Mouse (Mus musculus): ENCODE data around the gene Misp. TPM values are rescaled to one million over a fixed set of nuclear protein-coding genes. Genes with fewer than 3 reads are reported as not detected.
A peak's percentile ranks its signal among the peaks of the same experiment; 100 is the strongest.

Misp gene
- polyA plus RNA-seq, 1 experiment = 4.0 TPM

DNA sequence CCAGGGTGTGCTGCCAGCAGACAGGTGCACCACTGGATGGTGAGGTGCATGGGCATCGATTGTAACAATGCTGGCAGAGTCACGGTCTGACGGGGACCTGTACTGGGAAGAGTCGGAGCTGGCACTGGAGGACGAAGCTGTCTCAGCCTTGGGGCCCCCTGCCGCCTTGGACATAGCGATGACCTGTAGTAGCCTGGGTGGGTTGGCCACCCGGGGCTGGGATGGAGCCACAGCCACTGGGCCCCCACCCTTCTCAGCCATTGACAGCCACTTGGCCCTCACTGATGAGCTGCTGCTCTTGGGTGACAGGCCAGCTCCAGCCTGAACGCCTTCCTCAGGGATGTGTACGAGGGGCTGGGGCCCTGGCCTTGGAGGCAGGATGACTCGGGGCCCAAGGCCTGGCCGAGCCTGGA, 44.4 kb downstream of the Misp start:
- TF ChIP-seq EP300 (IDR thresholded peaks at IDR 0.05; ENCODE audit: insufficient read depth, low read depth, low read length) = no peak
- no peak for TF ChIP-seq POLR2A (IDR thresholded peaks at IDR 0.05; ENCODE audit: insufficient read depth, low read length)
- TF ChIP-seq CTCF (IDR thresholded peaks at IDR 0.05; ENCODE audit: low read depth, low read length) = no peak
- Histone ChIP-seq H3K9ac (ENCODE audit: low read depth, poor library complexity, severe bottlenecking) (no peak overlapping the region), H3K4me1 (ENCODE audit: control insufficient read depth, insufficient read depth, low read length) (no peaks in the 10 kb centered on the region), H3K27ac (ENCODE audit: insufficient read depth, low read length) (no peak overlapping the region), H3K36me3 (ENCODE audit: control insufficient read depth, insufficient read depth, low read length, poor library complexity, severe bottlenecking) (peaks cover 28% of the 10 kb centered on the region), H3K9me3 (replicated peaks; ENCODE audit: control insufficient read depth, insufficient read depth, low read length, poor library complexity, severe bottlenecking) (no peaks in the 10 kb centered on the region), H3K4me3 (ENCODE audit: low read depth, low read length) (no peak overlapping the region), H3K27me3 (ENCODE audit: control insufficient read depth, insufficient read depth, low read length, poor library complexity, severe bottlenecking) (no peaks in the 10 kb centered on the region)

DNA sequence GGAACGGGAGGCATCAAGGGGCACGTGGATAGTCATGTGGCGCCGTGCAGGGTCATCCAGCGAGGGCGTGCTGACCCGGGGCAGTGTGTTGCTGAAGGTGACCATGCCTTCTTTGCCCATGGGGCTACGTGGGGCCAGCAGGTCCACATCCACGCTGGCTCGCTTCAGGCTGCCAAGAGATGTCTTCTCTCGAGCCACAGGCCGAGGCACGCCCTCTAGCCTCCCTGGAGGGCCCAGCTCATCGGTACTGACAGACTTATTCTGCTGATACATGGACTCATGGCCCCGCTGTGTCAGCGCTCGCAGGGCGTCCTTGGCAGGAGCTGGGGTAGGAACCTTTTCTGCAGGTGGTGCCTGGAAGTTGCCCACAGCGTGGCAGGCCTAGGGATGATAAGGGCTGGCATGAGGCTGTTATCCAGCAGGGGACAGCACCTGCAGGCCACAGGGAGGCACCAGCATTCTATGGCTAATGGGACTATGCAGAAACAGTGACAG, 45.1 kb downstream of the Misp start:
- H3K9ac ChIP-seq (ENCODE audit: low read depth, poor library complexity, severe bottlenecking) = no peak overlapping the region
- TF ChIP-seq EP300 (IDR thresholded peaks at IDR 0.05; ENCODE audit: insufficient read depth, low read depth, low read length) (no peak), CTCF (IDR thresholded peaks at IDR 0.05; ENCODE audit: low read depth, low read length) (peak; percentile 30), POLR2A (IDR thresholded peaks at IDR 0.05; ENCODE audit: insufficient read depth, low read length) (no peak)
- no peaks in the 10 kb centered on the region for H3K27me3 ChIP-seq (ENCODE audit: control insufficient read depth, insufficient read depth, low read length, poor library complexity, severe bottlenecking)
- no peak overlapping the region for H3K27ac ChIP-seq (ENCODE audit: insufficient read depth, low read length)
- H3K4me3 ChIP-seq (ENCODE audit: low read depth, low read length) = no peak overlapping the region
- H3K9me3 ChIP-seq (replicated peaks; ENCODE audit: control insufficient read depth, insufficient read depth, low read length, poor library complexity, severe bottlenecking) = no peaks in the 10 kb centered on the region
- peaks cover 22% of the 10 kb centered on the region for H3K36me3 ChIP-seq (ENCODE audit: control insufficient read depth, insufficient read depth, low read length, poor library complexity, severe bottlenecking)
- H3K4me1 ChIP-seq (ENCODE audit: control insufficient read depth, insufficient read depth, low read length) = no peaks in the 10 kb centered on the region

DNA sequence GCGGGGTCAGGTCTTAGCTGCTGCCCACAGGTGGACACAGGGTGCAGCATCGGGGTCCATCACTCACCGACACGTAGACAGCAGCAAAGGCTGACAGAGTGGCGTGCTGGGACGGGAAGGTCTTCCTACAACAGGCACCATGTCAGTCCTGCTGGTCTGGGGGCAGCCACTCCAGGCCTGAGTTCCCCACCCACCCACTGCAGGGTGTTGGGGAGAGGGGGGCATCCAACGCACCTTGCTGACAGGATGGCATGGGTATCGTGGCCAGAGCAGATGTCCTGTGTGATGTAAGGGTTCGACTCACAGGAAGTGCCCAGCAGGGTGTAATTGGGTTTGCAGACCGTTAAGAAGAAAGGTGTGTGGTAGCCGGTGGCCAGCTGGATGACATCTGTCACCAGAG, 45.8 kb downstream of the Misp start:
- no peak overlapping the region for H3K27ac ChIP-seq (ENCODE audit: insufficient read depth, low read length)
- no peak overlapping the region for H3K9ac ChIP-seq (ENCODE audit: low read depth, poor library complexity, severe bottlenecking)
- no peaks in the 10 kb centered on the region for H3K27me3 ChIP-seq (ENCODE audit: control insufficient read depth, insufficient read depth, low read length, poor library complexity, severe bottlenecking)
- TF ChIP-seq CTCF (IDR thresholded peaks at IDR 0.05; ENCODE audit: low read depth, low read length) (no peak), EP300 (IDR thresholded peaks at IDR 0.05; ENCODE audit: insufficient read depth, low read depth, low read length) (no peak), POLR2A (IDR thresholded peaks at IDR 0.05; ENCODE audit: insufficient read depth, low read length) (no peak)
- peaks cover 16% of the 10 kb centered on the region for H3K36me3 ChIP-seq (ENCODE audit: control insufficient read depth, insufficient read depth, low read length, poor library complexity, severe bottlenecking)
- H3K9me3 ChIP-seq (replicated peaks; ENCODE audit: control insufficient read depth, insufficient read depth, low read length, poor library complexity, severe bottlenecking) = no peaks in the 10 kb centered on the region
- H3K4me1 ChIP-seq (ENCODE audit: control insufficient read depth, insufficient read depth, low read length) = no peaks in the 10 kb centered on the region
- H3K4me3 ChIP-seq (ENCODE audit: low read depth, low read length) = no peak overlapping the region

DNA sequence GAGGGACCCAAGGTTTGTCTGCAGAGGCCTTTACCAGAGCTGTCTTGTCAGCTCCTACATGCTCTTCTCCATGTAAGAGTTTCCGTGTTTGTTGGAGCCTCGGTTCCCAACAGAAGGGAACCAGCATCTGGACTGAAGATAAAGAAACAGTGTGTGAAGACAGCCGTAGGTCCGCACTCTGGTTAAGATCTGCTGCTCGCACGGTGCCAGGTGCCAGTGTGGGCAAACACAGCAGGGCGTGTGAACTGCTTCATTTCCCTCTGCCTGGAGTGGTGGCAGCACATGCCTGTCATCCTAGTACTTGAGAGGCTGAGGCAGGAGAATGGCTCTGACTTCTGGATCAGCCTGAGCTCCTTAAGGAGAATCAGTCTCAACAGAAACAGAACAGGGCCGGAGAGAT, 51.1 kb downstream of the Misp start:
- no peaks in the 10 kb centered on the region for H3K27me3 ChIP-seq (ENCODE audit: control insufficient read depth, insufficient read depth, low read length, poor library complexity, severe bottlenecking)
- no peak overlapping the region for H3K27ac ChIP-seq (ENCODE audit: insufficient read depth, low read length)
- H3K36me3 ChIP-seq (ENCODE audit: control insufficient read depth, insufficient read depth, low read length, poor library complexity, severe bottlenecking) = no peaks in the 10 kb centered on the region
- no peak overlapping the region for H3K4me3 ChIP-seq (ENCODE audit: low read depth, low read length)
- H3K9me3 ChIP-seq (replicated peaks; ENCODE audit: control insufficient read depth, insufficient read depth, low read length, poor library complexity, severe bottlenecking) = no peaks in the 10 kb centered on the region
- no peak overlapping the region for H3K9ac ChIP-seq (ENCODE audit: low read depth, poor library complexity, severe bottlenecking)
- no peak for TF ChIP-seq POLR2A (IDR thresholded peaks at IDR 0.05; ENCODE audit: insufficient read depth, low read length)
- TF ChIP-seq EP300 (IDR thresholded peaks at IDR 0.05; ENCODE audit: insufficient read depth, low read depth, low read length) = no peak
- no peak for TF ChIP-seq CTCF (IDR thresholded peaks at IDR 0.05; ENCODE audit: low read depth, low read length)
- H3K4me1 ChIP-seq (ENCODE audit: control insufficient read depth, insufficient read depth, low read length) = peaks cover 2% of the 10 kb centered on the region

DNA sequence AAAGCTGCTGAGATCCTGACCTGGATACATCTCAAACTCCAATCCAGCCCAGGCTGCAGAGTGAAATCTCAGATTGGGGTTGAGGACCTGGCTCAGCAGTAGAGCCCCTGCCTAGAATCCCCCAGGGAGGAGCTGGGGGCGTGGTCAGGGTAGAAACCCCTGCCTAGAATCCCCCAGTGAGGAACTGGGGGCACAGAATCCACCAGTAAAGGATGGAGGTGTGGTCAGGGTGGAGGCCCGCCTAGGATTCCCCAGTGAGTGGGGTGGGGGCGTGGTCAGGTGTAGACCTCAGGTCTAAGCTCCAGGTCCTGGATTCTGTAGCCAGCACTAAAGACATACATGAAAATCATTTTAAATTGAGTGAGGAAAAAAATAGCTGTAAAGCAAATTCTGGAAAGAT, 52.1 kb downstream of the Misp start:
- Histone ChIP-seq H3K9ac (ENCODE audit: low read depth, poor library complexity, severe bottlenecking) (no peak overlapping the region), H3K27ac (ENCODE audit: insufficient read depth, low read length) (no peak overlapping the region)
- TF ChIP-seq CTCF (IDR thresholded peaks at IDR 0.05; ENCODE audit: low read depth, low read length) (no peak), EP300 (IDR thresholded peaks at IDR 0.05; ENCODE audit: insufficient read depth, low read depth, low read length) (no peak), POLR2A (IDR thresholded peaks at IDR 0.05; ENCODE audit: insufficient read depth, low read length) (no peak)

DNA sequence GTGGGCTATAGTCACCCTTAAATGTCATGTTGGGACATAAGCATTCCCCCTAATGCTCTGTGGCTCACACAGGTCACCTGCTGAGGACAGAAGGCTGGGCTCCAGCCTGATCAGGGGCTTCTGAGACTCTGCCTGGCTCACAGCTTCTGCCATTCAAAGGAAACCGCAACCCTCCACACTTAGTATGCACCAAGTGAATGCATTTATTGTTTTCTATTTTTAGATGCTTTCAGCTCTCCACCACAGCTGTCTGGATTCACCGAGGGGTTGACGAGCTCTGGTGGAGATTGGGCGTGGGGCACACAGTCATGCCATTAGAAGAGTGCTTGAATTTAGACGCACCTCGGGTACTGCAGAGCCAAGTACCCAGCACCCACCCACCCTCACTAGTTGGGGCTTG, 52.5 kb downstream of the Misp start:
- Histone ChIP-seq H3K4me3 (ENCODE audit: low read depth, low read length) (no peak overlapping the region), H3K27me3 (ENCODE audit: control insufficient read depth, insufficient read depth, low read length, poor library complexity, severe bottlenecking) (no peaks in the 10 kb centered on the region), H3K36me3 (ENCODE audit: control insufficient read depth, insufficient read depth, low read length, poor library complexity, severe bottlenecking) (no peaks in the 10 kb centered on the region), H3K9ac (ENCODE audit: low read depth, poor library complexity, severe bottlenecking) (0 out of 2 replicates have a peak overlapping the region, but pooled peaks have one; percentile 66), H3K27ac (ENCODE audit: insufficient read depth, low read length) (no peak overlapping the region), H3K9me3 (replicated peaks; ENCODE audit: control insufficient read depth, insufficient read depth, low read length, poor library complexity, severe bottlenecking) (no peaks in the 10 kb centered on the region), H3K4me1 (ENCODE audit: control insufficient read depth, insufficient read depth, low read length) (peaks cover 2% of the 10 kb centered on the region)
- TF ChIP-seq EP300 (IDR thresholded peaks at IDR 0.05; ENCODE audit: insufficient read depth, low read depth, low read length) (no peak), POLR2A (IDR thresholded peaks at IDR 0.05; ENCODE audit: insufficient read depth, low read length) (no peak)

More for the DNA sequence above, 52.1 kb downstream of the Misp start:
- H3K9me3 ChIP-seq (replicated peaks; ENCODE audit: control insufficient read depth, insufficient read depth, low read length, poor library complexity, severe bottlenecking) = no peaks in the 10 kb centered on the region
- no peaks in the 10 kb centered on the region for H3K27me3 ChIP-seq (ENCODE audit: control insufficient read depth, insufficient read depth, low read length, poor library complexity, severe bottlenecking)
- peaks cover 2% of the 10 kb centered on the region for H3K4me1 ChIP-seq (ENCODE audit: control insufficient read depth, insufficient read depth, low read length)
- no peaks in the 10 kb centered on the region for H3K36me3 ChIP-seq (ENCODE audit: control insufficient read depth, insufficient read depth, low read length, poor library complexity, severe bottlenecking)
- no peak overlapping the region for H3K4me3 ChIP-seq (ENCODE audit: low read depth, low read length)
